Mouse (Mus musculus): ENCODE measurements at regions not wholly inside any gene's neighbourhood (a gene's known extent, or its start where the extent isn't known, plus 50 kb on each side); places are given as distances from the start of the nearest gene placed in this dataset.
A peak's percentile ranks its signal among the peaks of the same experiment; 100 is the strongest.

DNA sequence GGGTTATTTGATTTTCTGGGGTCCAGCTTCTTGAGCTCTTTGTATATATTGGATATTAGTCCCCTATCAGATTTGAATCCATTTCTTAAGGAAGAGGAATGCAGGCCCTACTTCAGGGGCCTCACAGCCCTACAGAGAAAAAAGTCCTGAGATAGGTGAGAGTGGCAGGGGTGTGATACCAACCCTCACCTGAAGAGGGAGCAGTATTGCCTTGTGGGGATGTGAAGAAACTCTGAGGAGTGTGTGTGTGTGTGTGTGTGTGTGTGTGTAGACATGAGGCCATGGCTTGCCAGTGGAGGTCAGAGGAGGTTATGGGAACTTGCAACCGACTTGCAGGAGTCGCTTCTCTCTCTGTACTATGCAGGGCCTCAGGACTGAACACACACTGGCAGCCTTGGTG lies 141.2 kb downstream of the Tex29 start:
- DNase-seq, result no peak

DNA sequence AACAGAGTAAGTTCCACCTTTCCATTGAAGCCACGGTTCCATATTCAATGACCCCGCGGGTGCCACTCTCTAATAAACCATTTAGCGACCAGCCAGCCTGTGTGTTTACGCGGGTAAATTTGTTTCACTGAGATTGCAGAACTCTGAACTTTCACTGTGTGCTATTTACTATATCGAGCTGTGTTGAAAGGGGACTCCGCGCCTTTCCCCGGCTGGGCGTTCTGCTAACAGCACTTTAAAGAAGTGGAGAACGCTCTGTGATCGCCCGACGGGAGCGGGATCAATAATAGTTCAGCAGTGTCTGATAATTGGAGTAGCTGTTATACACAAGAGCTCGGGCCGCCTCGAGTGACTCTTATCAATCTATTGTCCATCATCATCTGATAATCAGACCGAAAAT lies 149.8 kb downstream of the Tex29 start:
- DNase-seq, result no peak

DNA sequence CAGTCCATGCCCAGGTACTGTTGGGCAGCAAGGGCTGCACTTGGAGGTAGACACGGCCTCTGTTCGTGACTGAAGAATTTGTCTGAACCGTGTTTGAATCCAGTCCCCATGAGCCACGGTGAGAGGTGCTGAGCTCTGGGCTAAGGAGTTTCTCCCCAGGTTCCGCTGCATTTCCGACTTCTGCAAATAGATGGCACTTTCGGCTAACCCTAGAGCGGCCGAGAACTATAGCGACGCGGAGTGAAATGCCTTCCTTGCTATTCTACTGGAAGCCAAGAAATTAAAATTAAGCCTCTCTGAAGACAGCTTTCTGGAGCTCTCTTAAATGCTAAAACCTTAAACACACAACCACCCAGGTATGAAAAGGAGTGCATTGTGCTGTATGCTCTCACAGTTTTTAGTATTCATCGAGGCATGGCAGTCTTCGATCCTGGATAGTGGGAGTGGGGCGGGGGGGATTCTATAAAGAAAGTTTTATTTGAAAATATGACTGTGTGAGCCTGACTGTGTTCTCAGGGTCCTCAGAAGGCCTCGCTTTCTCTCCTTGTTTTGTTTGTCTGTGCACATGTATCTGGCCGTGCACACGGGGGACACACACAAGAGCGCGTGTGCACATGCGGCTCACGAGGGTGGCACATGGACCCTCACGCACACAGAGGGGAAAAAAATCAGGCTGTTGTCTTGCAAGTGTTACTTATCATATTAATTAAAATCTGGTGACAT lies 159.6 kb downstream of the Tex29 start:
- DNase-seq, result peak; percentile 65 to 69

DNA sequence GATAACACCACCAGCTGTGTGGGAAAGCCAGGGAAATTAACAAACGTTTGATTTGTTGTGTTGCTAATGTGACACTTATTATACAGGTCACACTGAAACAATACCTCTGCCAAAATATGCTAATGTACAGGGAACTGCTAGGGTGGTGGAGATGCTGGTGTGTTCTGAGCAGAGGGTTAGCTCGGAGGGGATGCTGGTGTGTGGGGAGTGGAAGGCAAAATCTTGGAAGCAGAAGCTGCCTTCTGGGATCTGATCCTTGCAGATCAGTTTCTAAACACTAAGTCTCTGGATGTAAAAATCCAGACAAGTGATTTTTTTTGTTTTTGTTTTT lies 160.2 kb downstream of the Tex29 start:
- no peak for DNase-seq

DNA sequence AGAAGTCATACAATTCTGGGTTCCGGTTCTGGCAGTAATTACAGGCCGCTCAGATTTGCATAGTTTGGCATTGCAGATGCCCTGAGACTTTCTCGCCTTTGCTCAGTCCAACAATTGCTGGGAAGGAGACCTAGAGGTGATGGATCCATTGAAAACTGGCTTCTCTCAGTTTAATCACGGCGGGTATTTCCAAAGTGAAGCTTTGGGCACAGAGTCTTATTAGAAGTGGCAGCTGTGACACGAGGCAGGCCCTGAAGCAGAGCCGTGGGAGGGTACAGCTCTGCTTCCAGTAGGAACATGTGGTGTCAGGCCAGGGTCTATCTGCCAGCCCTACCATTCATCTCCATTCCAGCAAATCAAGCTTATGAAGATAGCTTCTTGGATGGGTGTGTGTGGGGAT lies 164.0 kb downstream of the Tex29 start:
- DNase-seq, result no peak

DNA sequence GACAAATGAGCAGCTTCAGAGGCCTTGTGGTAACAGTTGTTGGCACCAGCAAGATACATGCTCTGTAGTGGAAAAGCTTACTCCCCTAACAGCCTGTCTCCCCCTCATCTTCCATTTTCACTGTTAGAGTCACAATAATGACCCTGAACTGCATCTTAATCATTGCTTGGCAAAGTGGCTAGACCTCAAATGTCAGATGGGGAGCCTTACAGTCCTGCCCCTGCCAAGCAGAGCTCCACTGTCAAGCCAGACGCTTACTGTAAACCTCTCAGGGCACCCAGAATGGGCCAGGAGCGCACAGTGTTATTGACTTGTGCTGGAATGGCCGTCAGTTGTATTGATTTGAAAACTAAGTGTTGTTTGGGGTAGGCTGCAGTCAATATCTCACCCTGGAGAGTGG lies 172.5 kb downstream of the Tex29 start:
- no peak for DNase-seq

DNA sequence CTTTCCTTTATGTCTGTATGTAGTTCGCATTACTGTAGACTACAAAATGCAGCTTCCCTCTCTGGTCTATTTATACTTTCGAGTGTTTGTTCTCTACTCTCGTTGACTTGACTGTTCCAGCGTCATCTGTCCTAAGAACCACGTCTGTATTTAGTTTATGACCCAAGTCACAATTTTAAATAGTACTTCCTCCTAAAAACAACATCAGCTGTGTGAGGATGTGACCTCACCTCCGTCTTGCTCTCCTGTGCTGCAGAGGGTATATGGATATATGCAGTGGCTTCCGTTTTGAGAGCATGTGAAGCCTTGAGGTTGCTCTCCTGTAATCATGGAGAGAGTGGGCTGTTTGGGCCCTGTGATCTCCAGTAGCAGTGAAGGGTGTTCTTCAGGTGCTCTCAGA lies 177.5 kb downstream of the Tex29 start:
- DNase-seq, result no peak

DNA sequence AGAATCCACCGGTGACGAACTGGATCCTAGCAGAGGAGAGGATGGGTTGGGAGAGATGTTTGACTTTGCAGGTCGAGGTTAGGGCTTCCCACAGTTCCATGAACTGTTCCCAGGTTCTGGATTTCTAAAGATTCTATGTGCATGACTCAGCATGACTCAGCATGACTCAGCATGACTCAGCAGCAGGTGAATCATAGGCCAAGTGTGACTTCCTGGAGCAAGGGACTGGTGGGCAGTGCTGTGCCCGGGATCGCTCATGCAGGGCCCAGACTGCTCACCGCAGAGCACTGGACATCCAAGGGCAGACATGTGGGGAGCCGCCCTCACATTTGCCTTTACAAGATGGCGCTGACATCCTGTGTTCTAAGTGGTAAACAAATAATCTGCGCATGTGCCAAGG lies 179.0 kb downstream of the Tex29 start:
- DNase-seq, result no peak

DNA sequence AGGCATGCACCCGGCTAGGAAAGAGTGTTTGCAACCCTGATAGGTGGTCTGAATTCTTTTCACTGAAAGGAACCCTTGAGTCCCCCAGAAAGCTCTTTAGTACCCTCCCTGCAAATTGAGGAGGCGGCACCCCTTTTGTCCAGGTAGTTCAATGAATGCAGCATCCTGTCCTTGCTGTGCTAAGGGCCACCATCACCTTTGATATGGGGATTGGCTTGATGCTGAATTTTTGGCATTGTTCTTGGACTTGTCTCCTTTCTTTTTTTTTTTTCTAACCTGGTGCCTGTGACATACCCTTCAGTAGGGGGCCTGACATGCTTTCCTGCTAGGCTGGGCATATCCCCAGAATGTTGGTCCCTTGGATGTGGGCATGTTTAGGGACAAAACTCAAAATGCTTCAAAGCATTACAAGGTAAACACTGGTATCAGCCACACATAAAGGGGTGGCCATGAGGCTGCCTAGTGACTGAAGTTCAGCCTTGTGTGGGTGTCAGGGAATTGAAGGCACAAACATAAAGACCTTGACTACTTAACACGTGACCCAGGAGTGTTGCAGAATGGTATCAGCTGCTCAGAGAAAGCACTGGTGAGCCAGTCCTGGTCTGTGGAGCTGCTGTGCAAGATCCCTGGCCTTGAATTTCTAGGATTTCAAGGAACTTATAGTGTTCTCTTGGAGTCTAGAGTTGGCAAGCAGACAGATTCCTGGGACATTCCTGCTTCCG lies 183.6 kb downstream of the Tex29 start:
- no peak for DNase-seq

DNA sequence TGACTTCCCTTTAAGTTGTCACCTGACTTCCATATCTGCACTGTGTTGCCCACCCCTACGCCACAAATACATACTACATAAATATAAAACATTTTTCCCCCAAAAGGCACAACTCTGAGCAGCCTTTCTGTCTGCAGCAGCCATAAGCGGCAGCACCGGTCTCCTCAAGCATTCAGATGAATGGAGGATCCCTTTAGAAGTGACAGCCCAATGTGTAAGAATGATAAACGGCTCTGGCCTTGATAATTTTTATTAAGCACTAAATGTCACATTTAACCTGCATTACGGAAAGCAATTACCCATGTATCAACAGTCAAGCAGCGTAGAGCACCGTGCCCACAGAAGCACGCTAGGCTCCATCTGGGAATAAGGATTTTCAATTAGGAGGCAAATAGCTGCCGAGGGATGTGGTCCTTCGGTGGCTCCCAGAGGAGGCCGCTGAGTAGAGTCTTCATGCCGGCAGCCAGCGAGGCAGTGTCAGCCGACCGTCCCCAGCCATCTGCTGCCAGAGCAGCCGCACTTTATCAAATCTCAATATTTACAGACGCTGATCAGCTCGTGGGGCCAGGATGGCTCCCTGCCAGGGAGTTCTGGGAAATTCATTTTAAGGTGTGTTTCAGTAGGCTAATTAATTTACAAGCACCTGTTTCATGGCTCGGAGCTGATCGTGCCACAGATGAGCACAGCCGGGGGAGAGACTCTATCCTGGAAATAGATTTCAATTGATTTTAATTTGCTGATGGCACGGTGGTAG lies 190.3 kb downstream of the Tex29 start:
- peak; percentile 9 to 10 for DNase-seq

DNA sequence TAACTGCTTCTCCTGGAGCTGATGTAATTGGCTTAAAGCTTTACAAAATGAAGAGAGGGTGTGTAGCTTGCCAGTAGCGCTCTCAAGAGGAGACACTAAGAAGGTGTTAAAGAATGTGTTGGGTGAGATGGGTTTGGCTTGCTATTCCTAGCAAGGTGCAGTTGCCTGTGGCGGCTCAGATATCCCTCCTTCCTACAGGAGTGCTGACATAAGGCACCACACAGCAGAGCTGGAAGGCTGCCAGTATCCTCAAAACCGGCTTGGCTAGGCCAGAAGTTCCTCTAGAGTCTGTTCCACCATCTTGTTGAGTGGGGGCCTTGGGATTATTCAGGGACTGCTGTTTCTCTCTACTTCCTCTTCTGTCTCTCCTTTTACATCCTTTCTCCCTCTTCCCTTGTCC lies 191.5 kb downstream of the Tex29 start:
- DNase-seq, result no peak

DNA sequence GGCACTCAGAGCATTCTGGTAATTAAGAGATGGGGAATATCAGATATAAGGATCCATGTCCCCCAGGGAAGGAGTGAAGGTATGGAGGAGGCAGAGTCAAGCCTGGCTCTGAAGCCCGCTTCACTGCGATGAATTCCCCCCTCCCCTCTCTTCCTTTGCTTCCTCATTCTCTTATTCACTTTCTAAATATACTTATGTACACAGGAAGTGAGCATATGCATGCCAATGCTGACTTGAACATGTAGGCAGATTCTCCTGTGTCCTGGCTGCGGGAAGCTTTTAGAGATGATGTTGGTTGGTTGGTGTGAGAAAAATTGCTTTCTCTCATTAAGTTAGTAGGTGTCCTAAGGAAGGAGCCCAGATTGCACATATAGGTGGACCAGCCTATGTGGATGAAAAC lies 192.1 kb downstream of the Tex29 start:
- no peak for DNase-seq

DNA sequence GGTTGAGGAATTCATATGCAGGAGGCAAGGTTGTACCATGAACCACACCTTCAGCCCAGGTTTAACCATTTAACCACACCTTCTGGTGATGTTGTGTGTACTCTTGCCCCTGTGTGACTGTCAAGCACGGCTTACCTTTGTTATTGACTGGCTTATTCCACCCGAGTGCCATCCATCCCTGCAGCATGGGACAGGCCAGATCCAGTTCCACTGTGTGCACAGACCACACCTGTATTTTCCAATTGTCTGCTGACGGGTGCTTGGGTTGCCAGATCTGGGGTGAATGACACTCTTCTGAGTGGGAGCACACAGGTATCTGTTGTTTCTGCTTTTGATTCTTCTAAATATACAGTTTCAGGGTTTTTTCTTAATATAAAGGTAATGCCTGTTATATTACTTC lies 196.1 kb downstream of the Tex29 start:
- no peak for DNase-seq

DNA sequence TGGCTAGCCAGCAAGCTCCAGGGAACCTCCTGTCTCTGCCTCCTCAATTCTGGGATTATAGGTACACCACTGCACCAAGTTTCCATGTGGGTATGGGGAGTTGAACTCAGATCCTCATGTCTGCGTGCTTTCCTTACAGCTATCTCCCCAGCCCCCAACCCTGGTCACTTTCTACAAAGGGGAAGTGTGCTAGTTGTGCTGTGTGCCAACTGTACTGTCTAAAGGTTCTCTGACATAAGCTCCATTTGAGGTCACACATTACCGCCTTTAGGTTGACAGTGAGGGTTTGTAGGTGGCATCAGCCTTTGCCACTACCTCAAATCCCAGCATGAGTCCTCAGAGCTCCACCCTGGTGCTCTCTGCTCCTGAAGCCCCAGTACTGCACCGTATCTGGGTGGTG lies 200.7 kb downstream of the Tex29 start:
- DNase-seq, result no peak

DNA sequence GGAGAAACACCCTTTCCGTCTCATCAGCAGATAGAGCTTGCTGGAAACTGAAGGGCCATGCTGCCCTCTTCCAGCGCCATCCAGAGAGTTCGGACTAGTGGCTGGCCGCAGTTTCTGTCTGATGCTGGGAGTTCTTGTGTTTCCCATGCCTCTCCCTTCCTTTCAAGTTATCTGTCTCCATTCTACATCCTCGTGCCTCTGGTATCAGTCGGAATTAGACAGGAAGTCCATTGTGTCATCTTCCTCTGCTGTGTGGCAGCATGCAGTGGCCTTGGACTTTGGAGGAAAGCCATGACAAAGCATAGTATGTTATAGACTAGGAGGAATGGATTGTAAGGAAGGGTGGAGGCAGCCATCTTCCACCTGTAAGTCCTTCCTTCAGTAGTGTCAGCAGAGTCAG lies 201.4 kb downstream of the Tex29 start:
- no peak for DNase-seq

DNA sequence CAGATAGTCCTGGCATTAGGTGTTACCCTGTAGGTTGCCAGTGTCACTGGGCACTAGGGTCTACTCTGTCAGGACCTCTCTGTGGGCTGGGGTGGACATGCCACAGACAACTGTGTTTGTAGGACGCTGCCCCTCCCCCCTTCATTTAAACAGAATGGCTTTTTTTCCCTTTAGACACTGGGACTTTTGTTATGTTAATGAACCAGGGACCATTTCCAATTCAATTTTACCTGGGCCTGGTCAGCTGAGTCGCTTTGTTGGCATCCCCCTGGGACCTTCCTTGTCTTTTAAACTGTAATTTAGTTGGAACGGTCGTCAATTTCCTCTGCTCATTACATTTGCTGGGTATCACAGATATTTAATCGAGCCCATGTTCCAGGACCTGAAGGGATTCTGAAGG lies 210.6 kb downstream of the Tex29 start:
- DNase-seq, result no peak

DNA sequence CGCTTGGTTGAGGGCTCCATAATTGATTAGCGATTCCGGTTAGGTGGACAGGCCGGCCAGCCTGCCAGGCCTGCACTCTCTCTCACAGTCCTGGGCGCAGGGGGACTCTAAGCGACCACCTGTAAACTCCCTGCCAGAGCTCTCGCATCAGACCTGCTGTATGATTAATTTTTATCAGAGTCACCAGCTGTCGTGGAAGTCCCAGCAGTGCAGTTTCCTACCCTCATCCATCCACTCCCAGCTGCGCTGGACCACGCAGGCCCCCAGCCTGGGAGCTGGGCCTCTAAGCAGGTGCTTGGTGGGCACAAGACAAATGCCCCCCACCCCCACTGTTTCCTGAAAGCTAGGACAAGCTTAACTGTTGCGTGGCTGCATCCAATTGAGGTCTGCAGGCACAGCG lies 211.1 kb downstream of the Tex29 start:
- no peak for DNase-seq

DNA sequence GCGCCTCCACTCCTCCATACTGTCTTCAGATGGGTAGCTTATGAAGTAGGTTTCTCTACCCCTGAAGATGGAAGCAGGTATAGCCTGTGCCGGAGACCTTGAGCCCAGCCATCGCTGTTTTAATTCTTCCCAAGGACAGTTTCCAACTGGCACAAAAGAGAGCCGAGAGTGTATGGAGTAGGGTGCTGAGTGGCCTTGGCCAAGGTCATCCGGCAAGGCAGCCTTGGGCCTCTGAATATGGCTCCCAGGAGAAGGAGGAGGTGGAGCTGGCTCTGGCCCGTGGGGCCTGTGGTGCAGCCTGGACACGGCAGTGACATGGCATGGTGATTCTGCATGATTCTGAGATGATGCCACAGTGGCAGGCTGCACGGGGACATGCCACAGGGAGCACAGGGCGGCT lies 215.7 kb downstream of the Tex29 start:
- DNase-seq, result no peak

DNA sequence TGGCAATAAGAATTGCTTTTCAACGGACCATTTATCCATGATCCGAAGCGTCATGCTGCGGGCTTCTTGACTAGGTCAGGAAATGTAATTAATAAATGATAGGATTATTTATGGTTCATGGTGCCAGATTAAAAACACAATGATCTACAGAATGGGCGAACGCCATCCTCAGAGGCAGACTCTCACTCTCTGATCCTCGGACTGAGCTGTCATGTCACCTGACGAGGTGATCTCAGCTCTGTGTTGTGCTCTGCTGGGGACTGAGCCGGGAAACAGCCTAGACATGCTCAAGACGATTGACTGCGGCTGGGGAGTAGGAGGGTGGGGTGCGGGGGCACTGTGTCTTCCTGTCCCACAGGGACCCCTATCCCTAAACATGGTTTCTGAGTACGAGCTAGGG lies 217.4 kb upstream of the A230072I06Rik start:
- DNase-seq, result no peak

DNA sequence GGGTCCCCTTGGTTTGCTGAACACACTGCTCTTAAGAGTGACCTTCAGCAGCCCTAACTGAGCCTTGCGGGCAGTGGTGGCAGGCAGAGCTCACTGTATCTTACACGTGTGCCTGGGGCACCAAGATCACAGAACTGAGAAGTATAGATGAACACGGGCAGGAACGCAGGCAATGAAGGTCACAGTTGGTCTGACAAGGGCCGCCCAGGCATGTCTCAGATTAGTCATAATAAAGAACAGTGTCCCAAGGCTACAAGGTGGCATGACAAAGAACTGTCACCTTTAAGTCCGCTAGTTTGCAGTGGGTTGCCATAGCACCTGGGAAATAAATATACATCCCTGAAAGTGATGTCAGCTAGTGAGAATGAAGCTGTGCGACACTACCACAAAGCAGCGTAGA lies 215.9 kb upstream of the A230072I06Rik start:
- DNase-seq, result no peak

DNA sequence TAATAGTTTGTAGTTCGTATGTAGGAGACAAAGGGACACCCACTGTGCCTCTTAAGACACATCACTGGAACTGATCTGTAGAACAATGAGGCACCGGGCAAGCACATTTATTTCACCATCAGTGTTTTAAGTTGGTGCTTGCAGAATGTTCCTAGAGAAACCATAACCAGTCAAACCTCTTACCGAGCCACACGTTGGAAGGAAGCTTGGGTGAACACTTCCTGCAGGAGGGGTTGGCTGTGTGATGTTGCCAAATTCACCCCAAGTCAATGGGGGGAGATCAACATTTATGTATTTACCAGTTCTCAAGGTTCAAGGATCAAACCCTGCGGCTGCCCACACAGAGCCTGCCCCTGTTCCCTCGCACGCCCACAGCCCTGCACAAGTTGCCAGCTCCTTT lies 214.0 kb upstream of the A230072I06Rik start:
- DNase-seq, result no peak

DNA sequence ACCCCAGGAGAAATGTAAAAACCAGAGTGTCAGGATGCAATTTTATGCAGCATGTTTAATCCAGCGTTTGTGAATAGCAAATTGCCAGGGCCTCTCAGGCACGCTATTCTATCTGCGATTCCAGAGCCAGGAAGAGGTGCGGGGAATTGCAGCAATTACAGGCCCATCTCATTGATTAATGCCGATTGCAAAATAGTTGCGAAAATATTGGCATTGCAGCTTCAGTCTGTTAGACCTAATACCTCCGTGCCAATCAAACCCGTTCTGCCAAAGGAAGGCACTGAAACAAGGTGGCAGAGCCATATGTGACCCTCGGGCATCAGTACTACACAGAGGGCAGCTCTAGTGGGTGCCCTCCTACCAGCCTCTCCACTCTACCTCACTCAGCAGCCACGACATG lies 212.2 kb upstream of the A230072I06Rik start:
- no peak for DNase-seq

DNA sequence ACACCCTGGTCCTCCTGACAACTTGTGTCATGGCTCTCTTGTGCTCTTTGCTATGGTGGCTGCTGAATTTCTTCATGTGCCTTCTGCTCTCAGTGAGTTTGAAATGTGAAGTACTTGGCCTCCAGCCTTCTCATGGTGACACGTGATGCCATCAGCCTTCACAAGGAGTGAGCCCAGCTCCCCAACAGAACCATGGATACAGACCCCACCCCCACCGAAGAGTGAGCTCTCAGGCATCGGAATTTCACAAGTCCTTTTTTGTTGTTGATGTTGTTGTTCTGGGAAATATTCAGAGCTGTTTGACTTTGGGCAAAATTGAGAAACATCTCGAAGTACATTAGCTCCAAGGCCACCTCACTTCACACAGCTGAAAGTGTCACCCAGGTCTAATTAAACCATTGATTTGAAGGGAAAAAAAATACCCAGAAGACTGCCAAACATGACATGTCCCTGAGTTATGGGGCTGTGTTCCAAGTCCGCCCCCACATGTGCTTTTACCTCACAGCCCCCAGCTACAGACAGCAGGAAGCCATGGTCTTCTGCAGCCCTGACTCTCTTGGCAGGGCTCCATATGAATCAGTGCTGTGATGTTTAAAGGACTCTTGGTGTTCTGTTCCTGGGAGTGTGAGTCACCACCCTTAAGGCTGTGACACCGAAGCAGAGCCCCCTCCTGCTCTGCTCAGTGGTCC lies 205.2 kb upstream of the A230072I06Rik start:
- peak; percentile 39 to 60 for DNase-seq
